Mouse (Mus musculus): ENCODE data around the gene Ehhadh. TPM values are rescaled to one million over a fixed set of nuclear protein-coding genes. Genes with fewer than 3 reads are reported as not detected.

The Ehhadh gene
- total and polyA plus RNA-seq, 3 experiments, result 5.3 to 6.6 TPM; not detected in 1

- peak within 1 kb of the TSS; percentile 85 to 92 for H3K4me3 ChIP-seq (ENCODE audit: control insufficient read depth in 1 of 2, insufficient read depth in 1 of 2, low read depth in 2 of 2, low read length in 2 of 2)
- peak; percentile 94 for DNase-seq (ENCODE audit: low read depth, low spot score)
- peak within 1 kb of the TSS; percentile 62 for H3K9ac ChIP-seq (ENCODE audit: control insufficient read depth, low read depth, low read length, poor library complexity, severe bottlenecking)
- no peak for TF ChIP-seq SMC3 (IDR thresholded peaks at IDR 0.05; ENCODE audit: low read depth, low read length)
- peak; percentile 98 for TF ChIP-seq ELF1 (IDR thresholded peaks at IDR 0.05; ENCODE audit: low read depth, low read length)
- TF ChIP-seq MAFK (IDR thresholded peaks at IDR 0.05; ENCODE audit: borderline replicate concordance, low read depth, low read length), result no peak
- no peak for TF ChIP-seq GATA1 (IDR thresholded peaks at IDR 0.05; ENCODE audit: low read depth, low read length)
- peak; percentile 79 for TF ChIP-seq NELFE (IDR thresholded peaks at IDR 0.05; ENCODE audit: low read depth, low read length)
- TF ChIP-seq MEF2A (IDR thresholded peaks at IDR 0.05; ENCODE audit: extremely low read depth, insufficient replicate concordance, low read depth, low read length, poor library complexity, severe bottlenecking), result no peak
- TF ChIP-seq ZC3H11A (IDR thresholded peaks at IDR 0.05; ENCODE audit: low read depth, low read length), result no peak
- TF ChIP-seq CTCF (IDR thresholded peaks at IDR 0.05 in 2 of 3, conservative IDR thresholded peaks at IDR 0.05 in 1 of 3; ENCODE audit: control insufficient read depth in 1 of 3, insufficient read depth in 1 of 3, low read depth in 2 of 3, low read length in 3 of 3, poor library complexity in 1 of 3, severe bottlenecking in 1 of 3), result no peak
- TF ChIP-seq NRF1 (IDR thresholded peaks at IDR 0.05; ENCODE audit: insufficient read depth, low read depth, low read length, poor library complexity, severe bottlenecking), result peak; percentile 94
- peak; percentile 76; the same call in 1 of the 2 replicates for TF ChIP-seq TBP (IDR thresholded peaks at IDR 0.05; ENCODE audit: low read depth, low read length)
- peak; percentile 69; the same call in 1 of the 2 replicates for TF ChIP-seq POLR2AphosphoS2 (IDR thresholded peaks at IDR 0.05; ENCODE audit: low read length)
- peak; percentile 80 for TF ChIP-seq HCFC1 (IDR thresholded peaks at IDR 0.05; ENCODE audit: low read depth, low read length)
- no peak for TF ChIP-seq MYB (IDR thresholded peaks at IDR 0.05; ENCODE audit: low read depth, low read length)
- no peak for TF ChIP-seq RAD21 (IDR thresholded peaks at IDR 0.05; ENCODE audit: low read depth, low read length)
- TF ChIP-seq MAZ (IDR thresholded peaks at IDR 0.05; ENCODE audit: low read depth, low read length), result no peak
- no peak; the same call in 1 of the 2 replicates for TF ChIP-seq JUND (IDR thresholded peaks at IDR 0.05; ENCODE audit: low read depth, low read length)
- TF ChIP-seq EP300 (IDR thresholded peaks at IDR 0.05; ENCODE audit: low read depth in 1 of 2, low read length in 2 of 2), result 0 out of 4 replicates have a peak, but pooled peaks of 1 of the 2 experiments have one; percentile 16
- peak; percentile 51; the same call in 1 of the 2 replicates for TF ChIP-seq ZMIZ1 (IDR thresholded peaks at IDR 0.05; ENCODE audit: low read depth, low read length)
- peak; percentile 81 to 87; a peak in 3 of 4 replicates for TF ChIP-seq POLR2A (IDR thresholded peaks at IDR 0.05; ENCODE audit: control insufficient read depth in 1 of 2, insufficient read depth in 1 of 2, low read depth in 1 of 2, low read length in 2 of 2, poor library complexity in 1 of 2)
- 0 out of 2 replicates have a peak, but pooled peaks have one; percentile 34 for TF ChIP-seq TCF12 (IDR thresholded peaks at IDR 0.05; ENCODE audit: low read depth, low read length)
- TF ChIP-seq CHD2 (IDR thresholded peaks at IDR 0.05; ENCODE audit: low read length), result no peak
- TF ChIP-seq MAX (IDR thresholded peaks at IDR 0.05; ENCODE audit: low read length), result no peak
- peak; percentile 71 for TF ChIP-seq ETS1 (IDR thresholded peaks at IDR 0.05; ENCODE audit: low read depth, low read length)
- TF ChIP-seq POLR2AphosphoS5 (IDR thresholded peaks at IDR 0.05; ENCODE audit: borderline replicate concordance, low read depth, low read length), result no peak
- no peak for TF ChIP-seq MYC (IDR thresholded peaks at IDR 0.05; ENCODE audit: low read depth, low read length)
- 0 out of 2 replicates have a peak, but pooled peaks have one; percentile 62 for TF ChIP-seq SIN3A (IDR thresholded peaks at IDR 0.05; ENCODE audit: low read length)
- H3K79me2 ChIP-seq (ENCODE audit: control insufficient read depth, insufficient read depth, low read length, poor library complexity), result no peaks in the 10 kb centered on the region; the same call in 1 of the 2 replicates
- H3K36me3 ChIP-seq (ENCODE audit: control insufficient read depth in 1 of 2, insufficient read depth in 2 of 2, low read length in 2 of 2), result peaks cover 0 to 25% of the 10 kb centered on the region in 2 experiments; a peak in 2 of 4 replicates
- H3K27me3 ChIP-seq (ENCODE audit: control insufficient read depth in 1 of 2, insufficient read depth in 2 of 2, low read length in 2 of 2), result no peaks in the 10 kb centered on the region
- H3K27ac ChIP-seq (ENCODE audit: control insufficient read depth, low read depth, low read length), result peak within 1 kb of the TSS; percentile 63
- H3K4me1 ChIP-seq (ENCODE audit: control insufficient read depth in 1 of 2, insufficient read depth in 2 of 2, low read length in 2 of 2), result peaks cover 3 to 7% of the 10 kb centered on the region in 2 experiments; a peak in 2 of 4 replicates
- H3K9me3 ChIP-seq (replicated peaks; ENCODE audit: insufficient read depth, low read length), result no peaks in the 10 kb centered on the region
Observed at GRCm38 (mm10) chr16:21793875-21794696, 6.5 kb upstream of the Ehhadh start, which contains the start of gene Map3k13. Gene Map3k13 (plus strand): TSS chr16:21794346.

Data from MEL (cell line).